Mouse (Mus musculus) olfactory bulb, adult 2 months (tissue): ENCODE data around the gene Fam126a. TPM values are rescaled to one million over a fixed set of nuclear protein-coding genes. Genes with fewer than 3 reads are reported as not detected.

ENCODE experiments used
- H3K27ac ChIP-seq: fragments of 200-500 bp; 2 replicates; pipeline ENCODE4 v1.5.1; 2012; ENCODE audit warnings: low read depth, low read length; ENCODE audit not compliant: insufficient read depth
- H3K4me1 ChIP-seq: fragments of 200-500 bp; 2 replicates; pipeline ENCODE4 v1.6.1; 2012; ENCODE audit warnings: low read length; ENCODE audit not compliant: control insufficient read depth, insufficient read depth
- H3K4me3 ChIP-seq: fragments of 200-500 bp; 2 replicates; pipeline ENCODE4 v1.5.1; 2012; ENCODE audit warnings: mild to moderate bottlenecking, low read depth, low read length, moderate library complexity; ENCODE audit not compliant: insufficient read depth
- CTCF ChIP-seq: fragments of 200-500 bp; IDR thresholded peaks from 2 replicates; pipeline ENCODE4 v1.5.1; 2012; ENCODE audit warnings: low read depth, mild to moderate bottlenecking, low read length, moderate library complexity; ENCODE audit not compliant: insufficient read depth
- POLR2A ChIP-seq: fragments of 200-500 bp; IDR thresholded peaks from 2 replicates; pipeline ENCODE4 v1.6.1; 2012; ENCODE audit warnings: mild to moderate bottlenecking, low read depth, low read length, moderate library complexity; ENCODE audit not compliant: insufficient read depth
- WGBS: fragments of 180-500 bp; shearing (Covaris S2); methylation state at CpG from one replicate; pipeline ENCODE4 v1.1.7; 2018; 5-methylcytosine and 5-hydroxymethylcytosine counted together
- polyA plus RNA-seq: library from polyadenylated mRNA; stranded (reverse); fragments of >200 nt; gene quantifications from 2 replicates; pipeline ENCODE4 v1.2.4, GENCODE M21; 2012; ENCODE audit warnings: low replicate concordance; ENCODE audit not compliant: missing spikeins, insufficient read depth, insufficient read length

Gene Fam126a
- polyA plus RNA-seq, 1 experiment, result not detected

GRCm38 (mm10) chr5:24043367-24043766, 12.9 kb upstream of the Fam126a start:
- 97% methylated on average over 2 of the region's 2 CpGs for WGBS
- no peak overlapping the region for H3K4me3 ChIP-seq
- H3K27ac ChIP-seq, result no peak overlapping the region
- TF ChIP-seq POLR2A (no peak), CTCF (no peak)
- no peaks in the 10 kb centered on the region for H3K4me1 ChIP-seq

DNA sequence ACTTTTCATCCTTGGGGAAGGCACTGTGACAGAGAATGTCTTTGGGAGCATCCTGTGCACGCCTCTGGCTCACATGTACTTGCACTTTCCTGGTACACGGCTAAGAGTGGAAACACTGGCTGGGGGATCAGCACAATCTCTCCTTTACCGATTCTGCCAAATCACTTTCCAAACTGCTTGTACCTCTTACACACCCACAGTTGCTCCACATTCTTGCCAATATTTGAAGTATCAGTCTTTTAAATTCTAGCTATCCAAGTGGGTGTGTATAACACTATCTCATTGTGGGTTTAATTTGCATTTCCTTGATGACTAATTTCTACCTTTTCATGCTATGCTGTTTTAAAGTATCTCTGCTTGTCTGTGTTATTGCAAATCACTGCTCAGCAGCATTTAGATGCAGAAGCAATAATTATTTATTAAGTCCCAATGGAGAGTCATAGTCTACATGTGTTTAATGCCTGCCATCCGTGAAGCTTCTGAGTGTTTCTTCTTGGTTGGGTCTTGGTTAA, 10.9 kb upstream of the Fam126a start:
- WGBS, result 72% methylated on average over 4 of the region's 4 CpGs
- TF ChIP-seq POLR2A (no peak), CTCF (no peak)
- Histone ChIP-seq H3K4me1 (no peaks in the 10 kb centered on the region), H3K4me3 (no peak overlapping the region), H3K27ac (no peak overlapping the region)

DNA sequence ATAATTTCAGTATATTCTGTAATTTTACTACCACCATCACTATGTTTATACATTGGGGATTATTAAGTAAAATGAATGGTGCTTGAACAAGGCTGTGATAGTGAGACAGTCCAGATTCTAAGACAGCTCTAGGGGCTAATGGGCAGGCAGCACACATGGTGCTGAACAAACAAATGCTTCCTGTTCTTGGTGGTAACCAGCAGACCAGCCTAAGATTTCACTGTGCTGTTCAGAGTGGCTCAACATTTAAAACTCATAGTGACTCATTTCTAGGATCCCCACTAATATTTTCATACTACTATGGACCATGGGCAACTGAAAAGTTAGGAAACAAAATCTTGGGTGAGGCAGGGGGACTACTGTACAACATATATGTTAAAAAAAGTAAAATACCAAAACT, 10.1 kb upstream of the Fam126a start:
- Histone ChIP-seq H3K27ac (no peak overlapping the region), H3K4me1 (no peaks in the 10 kb centered on the region), H3K4me3 (no peak overlapping the region)
- no peak for TF ChIP-seq POLR2A
- no peak for TF ChIP-seq CTCF

DNA sequence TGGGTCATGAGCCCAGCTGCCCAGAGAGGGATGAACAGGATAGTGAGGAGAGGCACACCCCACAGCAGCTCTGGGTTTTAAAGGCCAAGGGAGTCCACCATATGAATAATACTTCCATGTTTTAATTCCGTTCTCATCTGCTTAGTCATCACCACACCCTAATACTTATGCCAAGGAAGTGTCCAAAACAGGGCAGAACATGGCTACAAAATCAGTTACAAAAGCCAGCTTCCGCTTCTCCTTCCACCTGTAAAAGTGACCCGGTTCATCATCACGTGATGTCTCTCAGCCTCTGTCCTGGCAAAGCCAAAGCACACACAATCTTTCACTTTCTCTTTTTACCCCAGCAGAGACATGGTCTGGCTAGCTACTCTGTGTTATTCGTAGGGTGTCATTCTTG, 8.9 kb upstream of the Fam126a start:
- TF ChIP-seq CTCF (no peak), POLR2A (no peak)
- 89% methylated on average over 5 of the region's 5 CpGs for WGBS
- no peak overlapping the region for H3K27ac ChIP-seq
- no peaks in the 10 kb centered on the region for H3K4me1 ChIP-seq
- no peak overlapping the region for H3K4me3 ChIP-seq

GRCm38 (mm10) chr5:24038819-24039218, 8.3 kb upstream of the Fam126a start:
- no peak overlapping the region for H3K4me3 ChIP-seq
- H3K27ac ChIP-seq, result no peak overlapping the region
- 71% methylated on average over 5 of the region's 5 CpGs for WGBS
- H3K4me1 ChIP-seq, result no peaks in the 10 kb centered on the region
- TF ChIP-seq POLR2A (no peak), CTCF (no peak)

- no peak for TF ChIP-seq POLR2A
- TF ChIP-seq CTCF, result no peak
- WGBS, result 89% methylated on average over 2 of the region's 2 CpGs
Observed at GRCm38 (mm10) chr5:24038190-24038589, 7.7 kb upstream of the Fam126a start.

DNA sequence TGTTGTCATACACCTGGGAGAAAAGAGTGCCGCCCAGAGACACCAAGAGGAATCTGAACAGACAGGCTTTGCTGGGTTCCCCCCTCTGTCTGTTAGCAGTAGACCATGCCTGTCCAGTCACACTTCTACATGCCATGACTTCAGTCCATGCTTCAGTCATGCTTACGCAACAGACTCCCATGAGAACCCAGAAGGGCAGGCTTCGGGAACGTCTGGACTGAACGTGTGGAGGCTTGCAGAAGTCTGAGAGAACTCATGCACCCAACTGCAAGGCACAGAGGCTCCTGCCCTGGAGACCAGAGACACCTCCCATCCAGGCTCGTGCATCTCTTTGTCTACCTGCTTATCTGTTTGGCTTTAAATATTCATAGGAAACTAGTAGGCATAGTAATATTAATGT, 6.2 kb upstream of the Fam126a start:
- H3K27ac ChIP-seq, result no peak overlapping the region
- H3K4me1 ChIP-seq, result no peaks in the 10 kb centered on the region
- TF ChIP-seq POLR2A (no peak), CTCF (no peak)
- 96% methylated on average over 6 of the region's 6 CpGs for WGBS
- H3K4me3 ChIP-seq, result no peak overlapping the region

More at GRCm38 (mm10) chr5:24038190-24038589, 7.7 kb upstream of the Fam126a start:
- no peak overlapping the region for H3K4me3 ChIP-seq
- no peak overlapping the region for H3K27ac ChIP-seq
- no peaks in the 10 kb centered on the region for H3K4me1 ChIP-seq

- no peak for TF ChIP-seq CTCF
- TF ChIP-seq POLR2A, result no peak
- Histone ChIP-seq H3K4me3 (no peak overlapping the region), H3K27ac (no peak overlapping the region), H3K4me1 (no peaks in the 10 kb centered on the region)
- 39% methylated on average over 3 of the region's 3 CpGs for WGBS
Observed at GRCm38 (mm10) chr5:24034970-24035369, 4.5 kb upstream of the Fam126a start.

GRCm38 (mm10) chr5:24034091-24034490, 3.6 kb upstream of the Fam126a start:
- Histone ChIP-seq H3K4me1 (no peaks in the 10 kb centered on the region), H3K4me3 (no peak overlapping the region), H3K27ac (no peak overlapping the region)
- no peak for TF ChIP-seq POLR2A
- no peak for TF ChIP-seq CTCF
- 97% methylated on average over 1 of the region's 1 CpGs for WGBS
